Mouse (Mus musculus): ENCODE data around the gene Dync2li1. TPM values are rescaled to one million over a fixed set of nuclear protein-coding genes. Genes with fewer than 3 reads are reported as not detected.

Gene Dync2li1
- total RNA-seq (2021) = 1 to 10 TPM; 2.6 to 3.9 TPM

DNA sequence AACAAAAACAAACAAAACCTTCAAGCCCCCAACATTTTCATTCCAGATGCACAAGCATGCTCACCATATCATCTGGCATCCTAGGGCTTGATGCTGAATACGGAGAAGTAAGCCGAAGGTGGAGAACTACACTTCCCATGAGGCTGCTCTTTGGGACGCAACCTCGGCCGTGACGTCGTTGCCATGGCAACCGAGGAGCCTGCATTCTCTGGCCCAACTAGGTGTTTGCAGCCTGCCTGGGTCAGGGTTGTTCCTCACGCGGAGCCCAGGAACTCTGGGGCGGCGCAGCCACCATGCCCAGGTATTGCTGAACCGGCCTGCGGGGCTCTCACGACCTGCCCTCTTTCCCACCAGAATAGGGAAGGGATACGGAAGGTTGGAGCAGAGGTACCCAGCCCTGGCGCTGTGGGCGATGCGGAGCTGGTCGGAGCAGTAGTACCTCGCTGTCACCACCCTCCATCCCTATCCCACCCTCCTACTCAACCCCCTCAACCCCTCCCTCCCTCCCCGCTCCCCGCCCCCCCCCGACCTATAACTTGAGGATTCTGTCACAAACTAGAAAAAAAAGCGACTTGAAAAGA, at the start of gene Dync2li1:
Gene Dync2li1, plus strand, starts transcription at position 221 of the 581 bp plus-strand sequence.
- peak; percentile 81 to 84 for DNase-seq
- intact Hi-C loops (cut with DNase I) = no loop called here

DNA sequence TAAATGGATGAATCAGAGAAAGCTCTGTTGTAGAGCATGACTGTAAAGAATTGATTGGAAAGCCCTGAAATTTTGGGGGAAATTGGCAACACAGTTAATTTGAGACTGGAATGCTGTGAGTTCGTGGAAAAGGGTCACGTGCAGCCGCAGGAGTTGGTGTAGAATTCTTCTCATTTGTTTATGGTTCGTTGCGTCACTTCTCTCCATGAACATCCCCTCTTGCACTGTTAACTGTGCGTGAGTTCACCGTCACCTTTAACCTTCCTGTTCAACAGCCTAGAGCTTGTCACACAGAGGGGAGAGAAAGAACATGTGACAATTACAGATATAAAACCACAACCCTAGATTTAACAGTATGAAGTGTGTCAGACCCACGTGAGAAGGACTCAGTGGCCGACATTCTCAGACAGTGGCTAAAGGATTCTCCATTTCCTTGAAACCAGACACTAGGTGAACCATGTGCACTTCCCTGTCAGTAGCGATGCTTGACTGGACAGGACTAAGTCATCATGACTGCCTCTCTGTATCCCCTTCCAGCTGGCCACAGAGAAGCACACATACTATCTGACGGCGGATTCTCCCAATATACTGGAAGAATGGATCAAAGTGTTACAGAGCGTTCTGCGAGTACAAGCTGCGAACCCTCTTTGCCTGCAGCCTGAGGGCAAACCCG, 49.5 kb upstream of the Dync2li1 start:
- DNase-seq = no peak
- intact Hi-C loops (cut with DNase I) = no loop called here

DNA sequence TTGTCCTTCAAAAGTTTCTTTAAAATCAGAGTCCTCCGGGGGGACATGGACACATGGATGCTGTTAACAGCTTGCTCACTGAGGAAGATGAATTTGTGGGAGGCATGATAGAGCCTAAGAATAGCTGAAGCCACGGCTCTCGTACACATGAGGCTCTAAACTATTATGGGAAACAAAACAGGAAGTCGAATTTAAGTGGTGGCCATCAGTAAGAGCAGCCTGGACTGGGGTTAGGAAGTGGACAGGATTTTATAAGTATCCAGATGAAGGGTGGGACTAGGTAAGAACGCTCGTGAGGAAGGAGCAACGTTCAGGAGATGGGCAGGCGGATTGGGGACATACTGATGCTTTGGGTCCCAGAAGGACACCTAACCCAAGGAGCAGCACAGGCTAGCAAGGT, 47.0 kb upstream of the Dync2li1 start:
- no peak for DNase-seq
- intact Hi-C loops (cut with DNase I) = no loop called here

DNA sequence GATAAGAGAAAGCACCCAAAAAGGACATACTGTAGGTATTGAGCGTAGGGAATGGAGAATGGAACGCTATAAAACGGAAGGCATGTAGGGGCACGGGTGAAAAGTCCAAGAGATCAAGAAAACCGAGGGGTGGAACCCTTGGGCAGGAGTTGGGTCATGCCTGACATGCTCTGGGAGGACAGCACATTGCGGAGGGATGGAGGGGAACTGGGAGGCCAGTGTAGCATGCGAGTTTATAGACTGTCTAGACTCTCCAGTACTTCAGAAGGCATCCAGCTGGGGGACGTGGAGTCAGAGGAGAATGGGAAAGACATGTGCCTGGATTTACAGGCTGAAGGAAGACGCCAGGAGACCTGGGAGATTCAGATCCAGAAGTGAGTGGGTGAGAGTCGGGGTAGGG, 46.5 kb upstream of the Dync2li1 start:
- DNase-seq = no peak
- intact Hi-C loops (cut with DNase I) = no loop called here

GRCm38 (mm10) chr17:84580821-84581220, 45.5 kb upstream of the Dync2li1 start:
- DNase-seq = no peak
- intact Hi-C loops (cut with DNase I) = no loop called here

- intact Hi-C loops (cut with DNase I) = no loop called here
- DNase-seq = no peak
Observed at GRCm38 (mm10) chr17:84581740-84582414, 44.4 kb upstream of the Dync2li1 start.

GRCm38 (mm10) chr17:84584107-84584506, 42.2 kb upstream of the Dync2li1 start:
- intact Hi-C loops (cut with DNase I) = no loop called here

GRCm38 (mm10) chr17:84585104-84585503, 41.2 kb upstream of the Dync2li1 start:
- DNase-seq = peak; percentile 14 to 25
- intact Hi-C loops (cut with DNase I) = no loop called here

More at GRCm38 (mm10) chr17:84584107-84584506, 42.2 kb upstream of the Dync2li1 start:
- DNase-seq = no peak

DNA sequence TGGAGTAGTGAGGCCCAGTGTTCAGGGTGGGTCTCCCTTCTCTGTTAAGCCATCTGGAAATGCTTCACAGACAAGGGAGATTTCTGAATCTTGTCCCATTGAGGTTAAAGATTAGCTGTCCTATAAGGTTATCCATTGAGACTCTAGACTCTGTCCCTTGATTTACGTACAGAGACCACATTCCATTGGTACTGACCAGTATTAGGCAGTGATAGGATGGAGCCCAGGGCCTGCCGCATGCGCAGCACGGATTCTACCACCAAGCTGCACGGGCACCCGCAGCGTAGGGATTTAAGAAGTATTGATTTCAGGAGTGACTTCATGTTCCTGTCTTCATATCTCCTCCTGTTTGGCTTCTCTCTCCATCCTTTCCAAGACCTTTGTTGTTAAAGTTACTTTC, 36.2 kb upstream of the Dync2li1 start:
- intact Hi-C loops (cut with DNase I) = no loop called here

DNA sequence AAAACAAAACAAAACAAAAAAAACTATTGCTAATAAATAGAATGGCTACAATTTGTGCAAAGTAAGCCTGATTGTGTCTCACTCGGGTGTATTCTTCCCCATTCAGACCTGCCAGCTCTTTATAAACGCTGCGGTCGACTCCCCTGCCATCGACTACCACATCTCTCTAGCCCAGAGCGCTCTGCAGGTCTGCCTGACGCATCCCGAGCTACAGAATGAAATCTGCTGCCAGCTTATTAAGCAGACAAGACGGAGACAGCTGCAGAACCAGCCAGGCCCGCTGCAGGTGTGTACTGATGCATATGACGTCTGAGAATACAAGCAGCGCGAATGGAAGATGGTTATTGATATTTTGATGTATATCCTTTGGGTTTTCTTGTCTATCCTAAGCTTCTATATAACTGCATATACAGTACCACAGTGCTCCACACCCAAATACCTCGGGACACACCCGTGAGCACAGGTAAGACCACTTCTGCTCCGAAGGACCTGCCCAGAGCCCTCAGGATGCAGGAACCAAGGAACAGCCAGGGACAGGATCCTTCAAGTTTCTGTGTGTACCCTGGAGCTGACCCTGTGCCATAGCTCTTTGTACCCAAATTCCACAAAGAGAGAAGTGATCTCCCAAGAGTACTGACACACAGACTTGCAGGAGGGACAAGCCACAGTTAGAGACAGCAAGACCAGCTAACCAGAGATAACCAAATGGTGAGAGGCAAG, 34.7 kb upstream of the Dync2li1 start:
- intact Hi-C loops (cut with DNase I) = no loop called here
- no peak for DNase-seq

More for the DNA sequence above, 36.2 kb upstream of the Dync2li1 start:
- no peak for DNase-seq

DNA sequence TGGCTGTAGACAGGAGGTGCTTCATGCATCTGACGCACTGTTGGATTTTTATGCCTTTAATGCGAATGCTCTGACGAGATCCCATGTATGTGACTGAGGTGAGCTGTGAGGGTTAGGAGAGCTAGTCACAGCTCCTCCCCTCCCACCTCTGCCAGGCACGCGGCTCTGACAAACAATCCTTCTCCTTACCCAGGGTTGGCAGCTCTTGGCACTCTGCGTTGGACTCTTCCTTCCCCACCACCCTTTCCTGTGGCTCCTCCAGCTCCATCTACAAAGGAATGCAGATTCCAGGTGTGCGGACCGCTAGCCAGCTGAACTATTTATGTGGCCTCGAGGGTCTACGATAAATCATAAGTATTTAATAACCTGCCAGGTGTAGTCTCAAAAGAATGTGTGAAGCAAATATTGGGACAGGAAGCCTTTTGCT, 30.3 kb upstream of the Dync2li1 start:
- intact Hi-C loops (cut with DNase I) = no loop called here
- DNase-seq = no peak

DNA sequence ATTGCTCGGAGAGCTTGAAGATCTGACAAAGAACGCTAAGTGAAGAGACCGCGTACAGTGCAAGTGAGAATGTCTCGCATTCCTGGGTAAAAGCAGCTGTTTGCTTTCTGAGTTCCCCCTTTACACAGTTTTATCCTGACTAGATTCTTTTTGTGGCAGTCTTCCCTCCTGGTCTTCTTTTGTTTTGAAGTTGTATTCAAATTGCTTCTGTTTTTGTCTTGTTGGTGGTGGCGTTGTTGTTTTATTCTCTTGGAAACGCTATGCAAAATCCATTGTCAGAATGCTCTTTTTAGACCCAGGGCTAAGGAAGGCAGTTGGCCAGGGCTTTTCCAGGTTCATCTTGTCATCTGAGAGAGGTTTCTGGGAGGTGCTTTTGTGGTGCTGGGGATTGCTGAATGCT, 29.8 kb upstream of the Dync2li1 start:
- no peak for DNase-seq
- intact Hi-C loops (cut with DNase I) = no loop called here

DNA sequence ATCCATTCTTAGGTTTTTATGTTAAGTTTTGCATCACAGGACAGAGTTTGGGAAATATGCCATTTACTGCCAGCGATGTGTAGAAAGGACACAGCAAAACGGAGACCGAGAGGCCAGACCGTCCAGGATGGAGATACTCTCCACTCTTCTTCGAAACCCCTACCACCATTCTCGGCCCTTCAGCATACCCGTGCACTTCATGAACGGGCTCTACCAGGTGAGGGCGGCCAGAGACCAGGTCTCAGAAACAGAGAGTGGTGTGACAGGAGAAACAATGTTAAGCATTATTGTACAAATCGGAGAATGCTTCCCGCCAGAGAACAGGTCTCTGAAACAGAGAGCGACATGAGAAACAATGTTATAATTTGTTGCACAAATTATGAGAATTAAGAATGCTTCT, 28.4 kb upstream of the Dync2li1 start:
- intact Hi-C loops (cut with DNase I) = no loop called here
- DNase-seq = no peak

GRCm38 (mm10) chr17:84598928-84599327, 27.4 kb upstream of the Dync2li1 start:
- intact Hi-C loops (cut with DNase I) = no loop called here

GRCm38 (mm10) chr17:84600051-84600983, 26.0 kb upstream of the Dync2li1 start:
- DNase-seq = no peak

More at GRCm38 (mm10) chr17:84598928-84599327, 27.4 kb upstream of the Dync2li1 start:
- no peak for DNase-seq

GRCm38 (mm10) chr17:84601805-84602204, 24.5 kb upstream of the Dync2li1 start:
- intact Hi-C loops (cut with DNase I) = no loop called here
- DNase-seq = no peak

More at GRCm38 (mm10) chr17:84600051-84600983, 26.0 kb upstream of the Dync2li1 start:
- intact Hi-C loops (cut with DNase I) = no loop called here

DNA sequence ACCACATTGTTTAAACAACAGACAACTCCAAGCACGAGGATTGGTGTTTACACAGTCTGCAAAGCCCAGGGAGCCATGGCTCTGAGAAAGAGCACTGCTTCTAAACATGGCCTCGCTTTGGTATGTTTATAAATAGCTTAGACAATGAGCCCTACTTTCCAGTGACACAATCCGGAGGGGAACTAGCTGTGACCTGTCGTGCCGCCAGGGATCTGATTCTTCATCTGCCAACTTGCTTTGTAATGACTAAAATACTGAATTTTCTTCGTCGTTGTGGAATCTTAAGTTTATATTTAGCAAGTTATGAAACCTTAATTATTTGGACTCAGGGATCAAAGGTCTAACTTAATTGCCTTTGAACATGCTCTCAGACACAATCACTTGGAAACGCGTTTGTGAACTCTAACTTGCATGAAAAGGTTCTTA, 23.1 kb upstream of the Dync2li1 start:
- DNase-seq = no peak
- intact Hi-C loops (cut with DNase I) = no loop called here

- DNase-seq = no peak
- intact Hi-C loops (cut with DNase I) = no loop called here
Observed at GRCm38 (mm10) chr17:84603709-84604420, 22.4 kb upstream of the Dync2li1 start.

GRCm38 (mm10) chr17:84606976-84607375, 19.3 kb upstream of the Dync2li1 start:
- intact Hi-C loops (cut with DNase I) = no loop called here
- no peak for DNase-seq
